Mouse (Mus musculus): ENCODE results near the gene Cyb5r4. TPM values are rescaled to one million over a fixed set of nuclear protein-coding genes. Genes with fewer than 3 reads are reported as not detected.

The Cyb5r4 gene
- total and polyA plus RNA-seq, 3 experiments, result 37.5 to 121 (median 80.6) TPM

DNA sequence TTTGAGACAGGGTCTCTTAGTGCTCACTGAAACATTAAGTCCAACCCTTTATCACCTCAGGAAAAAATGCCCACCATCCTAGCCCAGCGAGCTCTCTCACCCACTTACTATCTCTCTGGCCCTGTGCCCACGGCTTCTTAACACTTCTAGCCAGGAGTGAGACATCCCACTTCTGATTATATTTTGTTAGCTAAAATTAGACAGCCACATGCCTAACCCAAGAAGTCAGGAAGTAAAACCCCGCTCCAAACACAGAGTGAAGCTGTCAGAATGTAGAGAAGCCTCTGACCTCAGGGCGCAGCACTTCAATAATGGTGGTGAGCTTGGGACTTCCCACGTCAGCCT lies 16.4 kb upstream of the Cyb5r4 start:
- peaks cover 0 to 13% of the 10 kb centered on the region in 2 experiments; a peak in 3 of 4 replicates for H3K4me1 ChIP-seq (ENCODE audit: control insufficient read depth in 1 of 2, insufficient read depth in 2 of 2)
- dilution Hi-C loops (cut with MboI; ENCODE audit: extremely low pct_ligation_motif_present, extremely low pct_unique_long_range_greater_than_20kb, low sequenced_read_pairs) (no loop called here), in situ Hi-C loops (cut with MboI; ENCODE audit: low pct_ligation_motif_present, low pct_unique_long_range_greater_than_20kb, low sequenced_read_pairs) (no loop called here)
- peak overlapping the region; percentile 10; the same call in 1 of the 2 replicates for H3K4me2 ChIP-seq (ENCODE audit: insufficient read depth, low read depth, poor library complexity, severe bottlenecking)
- no peak overlapping the region for H3K27ac ChIP-seq (ENCODE audit: insufficient read depth, low read depth)
- H3K79me2 ChIP-seq (replicated peaks; ENCODE audit: control insufficient read depth, extremely low read depth, insufficient read depth, poor library complexity, severe bottlenecking), result no peaks in the 10 kb centered on the region
- no peaks in the 10 kb centered on the region for H3K27me3 ChIP-seq (replicated peaks)
- TF ChIP-seq NELFE (IDR thresholded peaks at IDR 0.05; ENCODE audit: low read depth, low read length) (no peak), CHD2 (IDR thresholded peaks at IDR 0.05; ENCODE audit: low read length) (no peak), MAFK (IDR thresholded peaks at IDR 0.05; ENCODE audit: insufficient replicate concordance, low read length) (no peak), ZC3H11A (IDR thresholded peaks at IDR 0.05; ENCODE audit: low read depth, low read length) (no peak), PAX5 (IDR thresholded peaks at IDR 0.05; ENCODE audit: low read length) (no peak), ETS1 (conservative IDR thresholded peaks at IDR 0.05; ENCODE audit: low read depth, low read length) (no peak), POLR2AphosphoS2 (IDR thresholded peaks at IDR 0.05; ENCODE audit: low read depth, low read length) (no peak), EP300 (IDR thresholded peaks at IDR 0.05; ENCODE audit: low read length) (no peak), SIN3A (IDR thresholded peaks at IDR 0.05; ENCODE audit: low read length) (no peak), USF2 (conservative IDR thresholded peaks at IDR 0.05; ENCODE audit: low read depth, low read length) (no peak), USF1 (IDR thresholded peaks at IDR 0.05; ENCODE audit: low read depth, low read length) (no peak), MYC (IDR thresholded peaks at IDR 0.05; ENCODE audit: low read depth, low read length) (no peak), CTCF (conservative IDR thresholded peaks at IDR 0.05 in 1 of 2, IDR thresholded peaks at IDR 0.05 in 1 of 2; ENCODE audit: low read depth in 2 of 2, low read length in 2 of 2) (no peak), GABPA (IDR thresholded peaks at IDR 0.05; ENCODE audit: insufficient replicate concordance, low read depth, low read length) (no peak), JUN (IDR thresholded peaks at IDR 0.05; ENCODE audit: insufficient read depth, low read depth, low read length) (no peak), MAZ (IDR thresholded peaks at IDR 0.05; ENCODE audit: low read depth, low read length) (no peak), ELF1 (IDR thresholded peaks at IDR 0.05; ENCODE audit: low read depth, low read length) (no peak), RAD21 (IDR thresholded peaks at IDR 0.05; ENCODE audit: low read depth, low read length) (no peak), MAX (IDR thresholded peaks at IDR 0.05; ENCODE audit: low read length) (no peak)
- no peak for DNase-seq (ENCODE audit: extremely low read depth)
- no peak overlapping the region for H3K4me3 ChIP-seq (replicated peaks in 1 of 3; ENCODE audit: low read depth in 2 of 3, low read length in 2 of 3, poor library complexity in 1 of 3)
- no peaks in the 10 kb centered on the region for H3K36me3 ChIP-seq (replicated peaks in 1 of 2; ENCODE audit: control insufficient read depth in 1 of 2, insufficient read depth in 1 of 2, low read length in 1 of 2)
- no peaks in the 10 kb centered on the region for H3K9me3 ChIP-seq (replicated peaks; ENCODE audit: low read length)
- H3K9ac ChIP-seq (ENCODE audit: insufficient read depth, low read depth), result no peak overlapping the region

DNA sequence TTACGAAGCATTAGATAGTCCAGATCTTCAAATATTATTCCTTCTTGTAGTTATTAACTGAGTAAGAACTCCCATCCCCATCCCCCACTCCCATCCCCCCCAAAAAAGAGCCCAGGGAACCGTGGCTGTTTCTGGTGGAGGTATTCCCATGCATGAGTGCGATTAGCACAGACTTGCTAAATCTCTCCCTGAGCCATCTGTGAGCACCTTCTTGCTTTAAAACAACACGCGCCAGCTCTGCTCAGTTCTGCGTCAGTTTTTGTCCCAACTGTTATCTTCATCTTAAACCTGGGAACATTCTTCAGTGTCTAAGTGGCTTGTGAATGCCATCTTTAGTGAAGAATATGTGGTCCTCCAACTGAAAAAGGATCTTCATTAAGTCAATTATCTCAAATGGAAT lies 13.3 kb upstream of the Cyb5r4 start:
- Histone ChIP-seq H3K4me1 (ENCODE audit: control insufficient read depth in 1 of 2, insufficient read depth in 2 of 2) (peaks cover 0 to 6% of the 10 kb centered on the region in 2 experiments; a peak in 2 of 4 replicates), H3K9ac (ENCODE audit: insufficient read depth, low read depth) (no peak overlapping the region), H3K27me3 (replicated peaks) (no peaks in the 10 kb centered on the region), H3K4me2 (ENCODE audit: insufficient read depth, low read depth, poor library complexity, severe bottlenecking) (no peak overlapping the region), H3K36me3 (replicated peaks in 1 of 2; ENCODE audit: control insufficient read depth in 1 of 2, insufficient read depth in 1 of 2, low read length in 1 of 2) (no peaks in the 10 kb centered on the region), H3K79me2 (replicated peaks; ENCODE audit: control insufficient read depth, extremely low read depth, insufficient read depth, poor library complexity, severe bottlenecking) (no peaks in the 10 kb centered on the region), H3K27ac (ENCODE audit: insufficient read depth, low read depth) (no peak overlapping the region), H3K9me3 (replicated peaks; ENCODE audit: low read length) (no peaks in the 10 kb centered on the region), H3K4me3 (replicated peaks in 1 of 3; ENCODE audit: low read depth in 2 of 3, low read length in 2 of 3, poor library complexity in 1 of 3) (no peak overlapping the region)
- dilution Hi-C loops (cut with MboI; ENCODE audit: extremely low pct_ligation_motif_present, extremely low pct_unique_long_range_greater_than_20kb, low sequenced_read_pairs), result no loop called here
- DNase-seq (ENCODE audit: extremely low read depth), result no peak
- no peak for TF ChIP-seq NRF1 (IDR thresholded peaks at IDR 0.05; ENCODE audit: low read depth, low read length)
- no peak for TF ChIP-seq UBTF (IDR thresholded peaks at IDR 0.05; ENCODE audit: low read depth, low read length)
- no peak for TF ChIP-seq MAFK (IDR thresholded peaks at IDR 0.05; ENCODE audit: insufficient replicate concordance, low read length)
- TF ChIP-seq EP300 (IDR thresholded peaks at IDR 0.05; ENCODE audit: low read length), result no peak
- TF ChIP-seq USF2 (conservative IDR thresholded peaks at IDR 0.05; ENCODE audit: low read depth, low read length), result no peak
- no peak for TF ChIP-seq JUN (IDR thresholded peaks at IDR 0.05; ENCODE audit: insufficient read depth, low read depth, low read length)
- no peak for TF ChIP-seq IRF4 (IDR thresholded peaks at IDR 0.05; ENCODE audit: low read depth, low read length)
- TF ChIP-seq MAX (IDR thresholded peaks at IDR 0.05; ENCODE audit: low read length), result no peak
- TF ChIP-seq RAD21 (IDR thresholded peaks at IDR 0.05; ENCODE audit: low read depth, low read length), result no peak
- TF ChIP-seq MEF2A (IDR thresholded peaks at IDR 0.05; ENCODE audit: borderline replicate concordance, low read depth, low read length), result no peak
- no peak for TF ChIP-seq BHLHE40 (IDR thresholded peaks at IDR 0.05; ENCODE audit: low read depth, low read length)
- TF ChIP-seq ETS1 (conservative IDR thresholded peaks at IDR 0.05; ENCODE audit: low read depth, low read length), result no peak
- no peak for TF ChIP-seq ELF1 (IDR thresholded peaks at IDR 0.05; ENCODE audit: low read depth, low read length)
- no peak for TF ChIP-seq ZNF384 (IDR thresholded peaks at IDR 0.05; ENCODE audit: low read depth, low read length)
- no peak for TF ChIP-seq RCOR1 (conservative IDR thresholded peaks at IDR 0.05; ENCODE audit: low read depth, low read length)
- TF ChIP-seq ZMIZ1 (IDR thresholded peaks at IDR 0.05; ENCODE audit: low read depth, low read length), result no peak
- TF ChIP-seq JUND (conservative IDR thresholded peaks at IDR 0.05; ENCODE audit: low read depth, low read length), result no peak
- no peak for TF ChIP-seq MYC (IDR thresholded peaks at IDR 0.05; ENCODE audit: low read depth, low read length)
- TF ChIP-seq MXI1 (IDR thresholded peaks at IDR 0.05; ENCODE audit: low read depth, low read length), result no peak
- TF ChIP-seq POLR2A (IDR thresholded peaks at IDR 0.05; ENCODE audit: low read depth, low read length), result no peak
- in situ Hi-C loops (cut with MboI; ENCODE audit: low pct_ligation_motif_present, low pct_unique_long_range_greater_than_20kb, low sequenced_read_pairs), result no loop called here
